Mouse (Mus musculus) left cerebral cortex, postnatal 10 days (tissue): Measurements from ENCODE around the gene Alkbh3. TPM values are rescaled to one million over a fixed set of nuclear protein-coding genes. Genes with fewer than 3 reads are reported as not detected.

Source experiments
- DNase-seq, 2 experiments: peaks; one replicate each; pipeline ENCODE4 v3.0.0; 2021 to 2022; ENCODE audit warnings: low spot score in 2 of 2, mixed read lengths in 1 of 2; ENCODE audit errors: extremely low spot score in 1 of 2
- intact Hi-C: fragments of 180-260 bp; cut with DNase I; formaldehyde crosslinking; loops from one replicate; pipeline ENCODE4 v1.15.1; 2025
- total RNA-seq, 2 experiments: library from RNA; stranded (reverse); gene quantifications; 2 replicates each; pipeline ENCODE4 v1.2.3; 2021

Gene Alkbh3
- 10 to 100 TPM; 26.9 to 29.2 TPM for total RNA-seq

DNA sequence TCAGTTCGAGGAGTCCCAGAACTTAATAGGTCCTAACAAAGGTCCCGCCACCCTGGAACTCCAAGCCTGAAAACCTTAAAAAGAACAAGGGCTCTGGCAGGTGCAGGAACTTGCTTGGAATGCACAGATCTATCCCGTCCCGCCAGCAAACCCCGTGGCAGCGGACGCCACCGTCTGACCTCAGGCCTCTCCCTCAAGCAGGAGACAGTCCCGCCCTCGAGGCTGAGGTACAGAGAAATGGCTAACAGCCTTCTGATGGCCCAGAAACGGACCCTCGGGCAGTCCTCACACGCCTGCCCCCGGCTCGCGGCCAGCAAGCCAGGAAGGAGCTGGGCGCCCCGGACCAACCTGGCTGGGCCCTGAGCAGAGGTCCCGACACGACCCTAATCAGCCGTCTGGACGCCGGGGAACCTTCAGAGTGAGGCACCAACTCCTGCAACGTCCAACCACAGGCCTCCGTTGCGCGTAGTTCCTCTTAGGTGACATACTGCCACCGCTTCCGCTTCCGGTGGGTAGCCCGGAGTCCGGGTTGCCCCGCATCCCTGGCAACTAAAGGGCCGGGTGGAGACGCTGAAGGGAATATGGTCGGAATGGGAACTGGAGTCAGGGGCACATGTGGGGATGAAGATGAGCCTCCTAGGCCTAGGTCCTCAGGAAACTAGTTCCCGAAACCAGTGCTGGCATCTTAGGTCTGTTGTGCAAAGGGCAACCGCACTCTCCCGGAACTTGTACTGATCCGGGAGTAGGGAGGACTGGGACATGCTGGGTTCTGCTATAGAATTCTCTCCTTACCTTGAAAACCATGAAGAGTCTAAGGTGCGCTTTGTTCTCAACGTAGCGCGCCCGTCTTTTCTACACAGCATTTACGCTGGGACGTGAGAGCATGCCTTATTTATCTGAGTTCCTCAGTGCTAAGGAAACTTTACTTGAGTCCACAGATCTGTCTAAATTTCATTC is at the start of gene Alkbh3:
Gene Alkbh3 (minus strand): TSS at position 473 of the 957 bp plus-strand sequence.
- peak; percentile 94 for DNase-seq
- intact Hi-C loops: no loop called here

DNA sequence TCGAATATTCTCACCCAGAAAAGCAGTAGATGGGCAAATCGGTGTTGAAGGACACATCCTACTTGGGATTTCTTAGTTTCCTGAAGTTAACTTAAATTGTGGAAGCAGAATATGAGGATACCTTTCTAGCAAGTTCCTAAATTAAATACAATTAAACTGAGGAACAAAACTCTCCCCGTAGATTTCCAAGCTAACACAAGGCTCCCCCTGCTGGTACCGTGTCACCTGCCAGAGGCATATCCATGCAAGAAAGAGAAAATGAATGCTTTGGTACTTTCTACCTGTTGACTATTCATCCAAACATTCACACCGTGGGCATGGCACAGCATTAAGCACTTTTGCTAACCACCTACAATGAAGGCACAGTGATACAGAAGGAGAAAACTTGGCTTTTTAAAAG is 48.9 kb upstream of the Alkbh3 start:
- intact Hi-C loops: loop anchor here (5.0 kb wide), 2 partner anchors 98 to 183 kb away; partner anchors contain the start of gene Hsd17b12
- peak in 1 of 2 experiments; percentile 46 for DNase-seq

DNA sequence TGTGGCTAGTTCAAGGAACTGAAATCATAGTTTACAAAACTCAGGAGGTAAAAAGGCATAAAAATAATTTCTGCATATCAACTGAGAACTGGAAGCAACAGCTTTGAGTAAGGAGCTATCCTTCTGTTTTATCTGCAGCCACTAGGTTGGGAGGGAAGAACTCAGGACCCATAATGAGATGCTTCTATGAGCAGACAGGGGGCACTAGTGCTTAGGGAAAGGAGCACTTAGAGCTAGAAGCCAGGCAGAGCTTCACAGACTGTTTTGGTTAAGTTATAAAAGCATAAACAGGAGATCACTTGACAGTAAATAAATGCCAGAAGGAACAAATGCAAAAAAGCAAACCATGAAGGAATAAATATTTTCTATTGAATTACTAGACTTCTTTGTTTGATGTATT is 44.2 kb upstream of the Alkbh3 start:
- intact Hi-C loops: loop anchor here (5.0 kb wide), 2 partner anchors 102 to 187 kb away; partner anchors contain the start of gene Hsd17b12
- DNase-seq: peak in 1 of 2 experiments; percentile 56

DNA sequence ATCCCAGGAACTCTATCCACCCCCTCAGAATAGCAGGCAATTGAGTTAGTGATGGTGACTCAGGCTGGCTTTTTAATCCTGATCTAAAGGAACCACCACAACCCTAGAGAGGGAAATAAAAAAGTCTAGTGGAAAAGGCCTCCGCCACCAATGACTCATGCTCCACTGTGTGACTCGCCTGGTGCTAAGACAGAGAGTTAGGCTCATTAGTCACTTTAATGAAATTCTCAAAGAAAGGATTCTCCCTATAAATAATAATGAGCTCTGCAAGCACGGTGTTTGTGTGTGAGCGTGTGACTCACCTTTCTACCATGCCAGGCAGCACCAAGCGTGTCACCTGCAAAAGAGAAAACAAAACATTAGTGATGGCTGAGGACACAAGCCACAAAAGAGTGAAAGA is 41.3 kb upstream of the Alkbh3 start:
- no peak for DNase-seq
- intact Hi-C loops: no loop called here

DNA sequence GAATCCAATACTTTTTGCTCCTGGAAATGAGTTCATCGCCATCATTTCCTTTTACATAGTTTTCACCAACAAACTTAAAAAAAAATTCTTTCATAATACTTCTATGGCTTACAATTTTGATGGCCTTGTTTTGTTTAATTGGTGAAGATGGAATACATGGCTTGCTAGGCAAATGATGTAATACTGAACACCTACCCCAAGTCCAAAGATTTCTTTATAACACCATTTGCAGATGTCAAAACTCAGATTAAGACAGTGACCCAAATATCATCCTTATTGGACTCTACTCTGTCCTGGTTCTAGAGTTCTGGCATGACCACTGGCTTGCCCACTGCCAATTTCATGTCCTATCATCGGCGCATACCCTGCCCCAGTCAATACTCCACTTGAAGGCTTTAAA is 40.3 kb upstream of the Alkbh3 start:
- intact Hi-C loops: no loop called here
- no peak for DNase-seq

DNA sequence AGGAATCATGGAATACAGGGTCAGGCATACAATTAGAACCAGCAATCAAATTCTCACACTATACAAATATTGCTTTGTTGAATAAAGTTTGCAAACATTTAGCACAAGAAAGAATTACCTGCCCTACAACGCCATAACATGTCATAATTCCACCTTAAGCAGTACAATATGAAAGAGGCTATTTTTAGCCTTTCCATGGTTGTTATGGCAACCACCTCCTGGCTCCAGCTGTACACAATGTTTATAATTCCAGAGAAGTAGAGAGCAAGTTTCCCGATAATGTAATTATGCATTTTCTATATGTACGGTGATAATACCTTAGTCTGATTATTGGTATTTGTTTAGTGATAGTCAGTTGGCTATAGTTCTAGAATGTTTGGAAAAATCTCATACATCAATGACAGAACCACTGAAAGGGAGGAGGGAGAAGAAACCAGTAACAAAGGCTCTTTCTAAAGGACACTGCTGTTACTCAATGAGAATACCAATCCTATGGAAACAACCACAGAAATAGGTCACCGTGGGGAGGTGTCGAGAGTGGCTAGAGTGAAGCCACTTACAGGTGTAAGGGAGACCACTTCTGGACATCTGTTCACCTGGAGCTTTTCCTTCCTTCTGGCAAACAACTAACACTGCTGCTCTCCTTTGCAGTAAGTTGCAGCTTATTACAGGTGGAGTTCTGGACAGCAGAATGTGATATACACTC is 39.0 kb upstream of the Alkbh3 start:
- DNase-seq: no peak
- intact Hi-C loops: loop anchor here (5.0 kb wide), 1 partner anchor 198 kb away; no protein-coding TSS in a partner anchor

DNA sequence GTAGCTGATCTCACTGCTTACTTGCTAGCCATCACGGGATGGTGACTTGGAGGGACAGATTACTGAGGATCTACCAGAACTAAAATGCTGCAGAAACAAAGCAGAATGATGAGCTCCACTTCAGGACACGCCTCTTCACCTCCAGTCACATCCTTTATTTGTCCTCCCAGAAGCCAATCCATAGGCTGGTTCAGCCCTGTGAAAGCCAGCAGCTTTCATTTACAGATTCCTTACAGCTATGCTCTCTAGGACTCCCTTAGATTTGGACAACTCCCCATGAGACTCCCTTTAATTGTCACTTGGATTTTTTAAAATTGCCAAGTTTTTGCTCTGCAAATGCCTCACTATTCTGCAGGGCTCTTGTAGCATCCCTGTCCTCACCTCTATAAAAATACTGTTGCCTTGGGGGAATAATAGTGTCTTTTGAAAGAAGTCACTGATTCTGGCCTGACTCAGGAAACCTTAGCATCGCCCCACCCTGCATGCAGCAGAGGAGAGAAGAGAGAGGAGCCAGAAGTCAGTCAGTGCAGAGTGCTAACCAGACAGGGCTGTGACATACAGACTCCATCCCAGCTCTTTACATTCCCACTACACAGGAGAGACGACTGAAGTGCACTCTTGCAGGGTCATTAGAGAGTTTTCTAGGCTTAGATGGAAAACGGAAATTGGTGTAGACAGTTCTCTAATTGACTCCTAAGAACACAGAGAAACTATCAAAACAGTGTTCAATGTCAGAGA is 38.3 kb upstream of the Alkbh3 start:
- DNase-seq: no peak
- intact Hi-C loops: loop anchor here (5.0 kb wide), 1 partner anchor 198 kb away; no protein-coding TSS in a partner anchor

DNA sequence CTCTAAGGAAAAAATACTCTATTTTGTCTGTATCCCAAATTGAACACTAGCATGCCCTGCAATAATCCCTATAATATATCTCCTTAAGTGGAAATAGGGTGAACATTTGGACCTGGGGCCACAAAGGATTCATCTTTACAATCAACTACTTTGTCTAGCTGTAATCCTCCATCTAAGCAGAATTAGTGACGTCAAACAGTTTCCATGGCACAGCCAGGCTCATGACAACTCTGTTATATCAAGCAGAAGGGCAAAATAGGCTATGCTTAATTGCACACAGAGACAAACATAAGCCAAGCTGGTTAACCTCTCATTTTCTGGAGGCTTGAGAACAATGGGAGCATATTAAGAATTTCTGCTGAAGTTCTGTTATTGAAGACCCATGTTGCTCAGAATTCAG is 37.7 kb upstream of the Alkbh3 start:
- intact Hi-C loops: loop anchor here (5.0 kb wide), 1 partner anchor 199 kb away; no protein-coding TSS in a partner anchor

DNA sequence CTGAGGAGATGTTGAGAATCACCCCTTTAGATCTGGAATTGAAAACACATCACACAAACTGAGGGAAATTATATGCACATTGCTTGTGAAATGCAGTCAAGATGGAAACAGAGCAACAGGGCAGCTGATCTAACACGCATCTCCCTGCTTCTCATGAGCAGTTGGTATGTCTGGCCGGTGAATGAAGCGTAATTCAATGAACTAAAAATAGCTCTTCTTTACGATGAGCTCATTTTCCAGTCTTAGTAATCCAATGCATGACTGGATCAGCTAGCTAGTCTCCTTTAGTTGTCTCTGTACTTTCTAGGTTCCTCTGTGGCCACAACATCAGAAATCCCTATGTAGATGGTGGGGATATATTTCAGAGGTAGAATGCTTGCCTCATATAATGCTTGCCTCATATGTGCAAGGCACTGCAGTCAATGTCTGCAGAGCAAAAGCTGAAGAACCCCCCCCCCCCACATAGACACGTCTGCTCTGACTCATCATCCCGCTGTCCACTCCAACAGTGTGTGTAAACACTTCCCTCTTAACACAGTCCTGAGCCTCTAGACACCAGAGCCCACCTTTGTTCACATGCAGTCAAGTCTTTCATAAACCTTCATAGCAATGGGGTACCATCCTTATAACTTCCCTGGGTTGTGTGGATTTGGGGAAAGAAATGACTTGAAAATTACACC is 34.9 kb upstream of the Alkbh3 start:
- DNase-seq: no peak
- intact Hi-C loops: loop anchor here (5.0 kb wide), 1 partner anchor 202 kb away; no protein-coding TSS in a partner anchor

More for the DNA sequence above, 37.7 kb upstream of the Alkbh3 start:
- no peak for DNase-seq

DNA sequence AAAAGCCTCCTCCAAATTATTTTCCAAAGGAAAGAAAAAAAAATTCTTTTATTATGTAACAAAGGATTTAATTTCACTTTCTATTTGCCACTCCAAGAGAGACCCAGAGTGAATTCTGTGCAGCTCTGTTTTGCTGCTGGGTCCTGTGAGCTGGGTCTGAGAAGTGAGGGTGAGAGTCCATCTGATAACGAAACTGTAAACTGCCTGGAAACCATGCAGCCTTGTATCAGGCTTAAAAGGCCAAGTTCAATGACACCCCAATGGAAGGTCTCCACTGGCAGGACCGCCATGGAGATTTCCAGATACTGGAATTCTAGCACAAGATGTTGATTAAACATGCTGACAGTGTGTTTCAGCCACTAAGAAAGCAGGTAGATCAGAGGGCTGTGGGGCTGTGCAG is 33.6 kb upstream of the Alkbh3 start:
- intact Hi-C loops: no loop called here

DNA sequence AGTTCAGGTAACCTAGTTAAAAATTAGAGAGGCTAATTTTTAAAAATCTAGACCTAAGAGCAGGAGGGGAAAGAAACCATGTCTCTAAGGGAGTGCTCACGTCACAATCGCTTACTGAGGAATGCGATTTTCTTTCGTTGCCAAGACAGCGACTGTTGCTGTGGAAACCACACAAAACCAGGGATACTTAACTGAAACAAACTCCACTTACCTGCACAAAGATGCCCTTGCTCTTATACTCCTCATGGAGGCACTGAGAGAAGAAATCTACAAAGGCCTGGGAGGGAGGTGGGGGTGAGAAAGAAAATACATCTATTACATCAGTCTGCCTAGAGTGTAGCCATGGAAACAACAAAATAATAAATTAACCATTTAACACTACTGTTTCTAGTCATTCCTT is 33.1 kb upstream of the Alkbh3 start:
- intact Hi-C loops: no loop called here
- peak in 1 of 2 experiments; percentile 48 for DNase-seq

More for the DNA sequence above, 33.6 kb upstream of the Alkbh3 start:
- no peak for DNase-seq

DNA sequence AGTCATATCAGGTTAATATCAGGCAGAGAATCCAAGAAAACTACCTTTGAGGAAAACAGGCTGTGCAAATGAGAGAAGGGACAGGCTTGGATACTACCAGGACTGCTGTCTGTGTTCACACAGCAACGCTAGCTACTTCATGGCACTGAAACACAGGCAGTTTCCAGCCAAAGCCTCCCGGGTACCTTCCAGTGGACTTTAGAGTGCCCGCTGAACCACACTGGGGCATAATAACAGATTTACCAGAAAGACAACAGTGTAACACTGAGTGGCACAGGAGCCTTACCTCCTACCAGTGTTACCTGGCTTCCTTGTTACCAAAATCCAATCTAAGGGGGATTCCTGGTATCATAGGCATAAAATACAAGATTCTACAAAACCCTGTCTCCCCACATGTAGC is 31.9 kb upstream of the Alkbh3 start:
- no peak for DNase-seq
- intact Hi-C loops: no loop called here

DNA sequence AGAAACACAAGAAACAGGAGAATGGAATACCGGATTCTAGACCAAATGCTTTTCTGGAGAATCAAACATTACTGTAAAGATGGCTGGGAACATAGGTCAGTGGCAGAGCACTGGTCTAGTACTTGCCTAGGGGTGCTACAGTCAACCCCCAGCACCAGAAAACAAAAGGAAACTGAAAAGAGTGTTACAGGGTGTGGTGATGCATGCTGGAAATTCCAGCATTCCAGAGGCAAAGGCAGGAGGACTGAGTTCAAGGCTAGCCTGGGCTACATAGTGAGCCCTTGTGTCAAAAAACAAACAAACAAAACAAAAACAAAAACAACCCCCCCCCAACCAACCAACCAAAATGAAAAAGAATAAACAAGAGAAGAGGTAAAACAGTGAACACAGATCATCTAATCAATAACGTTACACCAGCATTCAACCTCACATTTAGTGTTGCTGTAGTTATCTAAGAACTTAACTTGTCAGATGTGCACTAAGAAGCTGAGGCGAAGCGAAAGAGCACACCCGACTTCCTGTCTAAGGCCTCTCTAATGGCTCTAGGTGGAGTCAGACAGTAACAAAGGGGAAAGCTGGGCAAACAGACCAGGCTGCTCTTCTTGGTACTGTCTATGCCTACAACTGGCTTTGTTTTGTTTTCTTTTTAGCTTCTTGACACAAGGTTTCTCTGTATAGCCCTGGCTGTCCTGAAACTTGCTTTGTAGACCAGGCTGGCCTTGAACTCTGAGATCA is 30.0 kb upstream of the Alkbh3 start:
- DNase-seq: no peak
- intact Hi-C loops: no loop called here

DNA sequence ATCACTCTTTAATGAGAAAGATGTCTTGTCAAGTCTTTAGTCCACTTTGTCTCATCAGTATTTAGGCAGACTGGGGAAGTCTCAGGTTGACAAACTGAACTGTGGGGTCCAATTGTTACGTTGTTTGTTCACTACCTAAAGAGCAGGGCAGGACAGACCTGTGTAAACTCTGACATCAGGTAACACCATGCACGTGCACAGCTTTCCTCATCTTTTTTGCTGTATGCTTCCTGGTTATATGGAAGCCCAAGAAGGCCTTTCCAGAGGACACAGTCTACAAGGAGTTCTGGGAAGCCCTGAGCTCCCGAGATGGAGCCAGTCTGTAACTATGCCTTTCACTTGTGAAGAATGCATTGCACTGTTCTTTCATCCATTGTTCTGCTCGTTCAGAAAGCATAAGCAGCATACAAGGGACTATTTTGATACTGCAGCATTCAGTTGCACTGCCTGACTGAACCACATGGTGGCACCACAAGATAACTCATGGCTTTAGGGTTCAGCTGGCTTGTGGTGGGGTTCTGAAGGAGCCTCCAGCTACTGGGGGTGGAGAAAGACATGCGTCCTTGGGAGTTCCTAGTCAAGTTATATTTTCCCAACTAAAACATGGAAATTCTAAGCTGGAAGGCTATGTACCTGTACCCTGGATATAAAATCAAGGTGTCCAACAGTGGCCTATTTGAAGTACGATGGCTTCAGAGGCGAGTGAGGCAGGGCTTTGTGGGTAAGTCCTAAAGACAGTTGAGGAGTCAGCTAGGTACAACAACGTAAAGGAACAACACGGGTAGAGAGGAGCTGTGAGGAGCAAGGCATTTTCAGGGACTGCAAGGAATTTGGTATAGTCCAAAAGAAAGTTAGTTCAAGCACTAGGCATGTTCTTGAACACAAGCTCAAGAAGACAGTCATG is 25.1 kb upstream of the Alkbh3 start:
- intact Hi-C loops: no loop called here
- peak; percentile 76 to 83 for DNase-seq

DNA sequence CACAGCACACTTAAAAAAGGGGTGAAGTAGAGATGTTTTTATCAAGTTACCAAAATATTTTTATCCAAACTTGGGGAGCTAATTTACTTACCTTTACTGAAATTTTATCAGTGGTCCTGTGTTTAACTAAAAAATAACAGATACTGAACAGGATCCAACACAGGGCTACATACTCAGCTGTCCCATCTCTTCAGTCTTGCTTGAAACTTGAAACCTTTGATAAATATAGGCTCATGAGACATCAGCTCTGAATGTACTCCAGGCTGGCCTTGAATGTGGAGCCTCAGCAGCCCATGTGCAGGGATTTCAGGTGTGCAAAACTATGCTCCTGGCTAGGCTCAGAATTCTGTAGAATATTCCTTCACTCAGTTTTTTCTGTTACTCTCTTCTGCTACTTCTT is 20.0 kb upstream of the Alkbh3 start:
- intact Hi-C loops: no loop called here

DNA sequence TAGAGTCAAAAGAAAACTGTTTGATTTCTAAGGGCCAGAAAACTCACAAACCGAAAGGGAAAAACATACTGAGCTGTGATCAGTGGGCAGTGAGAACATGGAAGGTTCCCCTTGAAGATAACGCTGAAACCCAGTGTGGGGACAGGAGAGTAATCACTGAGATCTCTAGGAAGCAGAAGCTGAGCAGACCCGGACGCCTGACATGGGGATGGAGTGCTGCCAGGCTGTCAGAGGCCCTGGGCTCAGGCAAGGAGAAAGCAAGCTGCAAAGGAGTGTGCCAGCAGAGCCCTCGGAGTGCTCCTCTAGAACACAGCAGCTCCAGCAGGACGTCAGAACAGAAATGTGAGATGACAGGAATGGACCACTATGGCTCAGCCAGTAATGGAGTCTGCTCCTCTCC is 14.0 kb upstream of the Alkbh3 start:
- intact Hi-C loops: no loop called here
- no peak for DNase-seq

More for the DNA sequence above, 20.0 kb upstream of the Alkbh3 start:
- DNase-seq: no peak

DNA sequence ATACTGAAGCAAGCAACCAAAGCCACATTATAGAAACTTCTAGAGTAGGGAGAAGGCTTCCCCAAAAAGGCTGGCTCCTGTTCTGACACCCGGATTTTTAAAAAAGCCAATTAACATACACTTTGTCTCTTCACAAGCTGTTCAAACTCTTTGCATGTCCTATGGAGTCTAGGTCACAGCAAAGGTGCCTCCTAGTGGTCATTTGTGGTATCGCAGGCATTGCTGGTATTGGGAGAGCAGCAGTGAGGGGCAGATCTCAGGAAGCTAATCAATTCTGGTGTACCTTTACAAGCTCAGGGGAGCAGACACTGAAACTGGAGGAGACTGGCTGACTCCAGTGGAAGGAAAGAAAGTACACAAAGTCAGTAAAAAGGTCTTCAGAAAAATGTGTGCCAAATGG is 8.3 kb downstream of the Alkbh3 start:
- intact Hi-C loops: loop anchor here (2.0 kb wide), 1 partner anchor 132 kb away; no protein-coding TSS in a partner anchor
- DNase-seq: peak; percentile 86 to 88
